Mouse (Mus musculus) lung, postnatal 0 days (tissue): Measurements from ENCODE around the gene Tmem38b. TPM values are rescaled to one million over a fixed set of nuclear protein-coding genes. Genes with fewer than 3 reads are reported as not detected.
A peak's percentile ranks its signal among the peaks of the same experiment; 100 is the strongest.

Experiments
- ATAC-seq: fragments of 200-750 bp; cut with Nextera tagmentation; 2 replicates; pipeline ENCODE4 v1.8.0; 2017; ENCODE audit warnings: moderate library complexity
- DNase-seq: peaks from one replicate; pipeline ENCODE4 v3.0.0-alpha.2; 2016; ENCODE audit warnings: low spot score
- H3K27ac ChIP-seq: fragments of 300-500 bp; sonication (generic); 2 replicates; pipeline ENCODE4 v1.5.1; 2014; ENCODE audit warnings: antibody characterized with exemption, mild to moderate bottlenecking, low read length, mixed read lengths
- H3K27me3 ChIP-seq: fragments of 300-500 bp; sonication (generic); replicated peaks from 2 replicates; pipeline ENCODE4 v1.6.1; 2014; ENCODE audit warnings: low read length, mixed read lengths; ENCODE audit not compliant: insufficient read depth
- H3K36me3 ChIP-seq: fragments of 300-500 bp; sonication (generic); 2 replicates; pipeline ENCODE4 v1.6.1; 2014; ENCODE audit warnings: low read length, mixed read lengths; ENCODE audit not compliant: insufficient read depth
- H3K4me1 ChIP-seq: fragments of 300-500 bp; sonication (generic); 2 replicates; pipeline ENCODE4 v1.6.1; 2014; ENCODE audit warnings: antibody characterized with exemption, low read depth, low read length, mixed read lengths; ENCODE audit not compliant: insufficient read depth
- H3K4me2 ChIP-seq: fragments of 300-500 bp; sonication (generic); replicated peaks from 2 replicates; pipeline ENCODE4 v1.6.1; 2014; ENCODE audit warnings: low read depth, mild to moderate bottlenecking, low read length, moderate library complexity, mixed read lengths
- H3K4me3 ChIP-seq: fragments of 300-500 bp; sonication (generic); 2 replicates; pipeline ENCODE4 v1.5.1; 2014; ENCODE audit warnings: low read depth, low read length
- H3K9ac ChIP-seq: fragments of 300-500 bp; sonication (generic); replicated peaks from 2 replicates; pipeline ENCODE4 v1.6.1; 2014; ENCODE audit warnings: low read depth, mild to moderate bottlenecking
- H3K9me3 ChIP-seq: fragments of 300-500 bp; sonication (generic); 2 replicates; pipeline ENCODE4 v1.6.1; 2016; ENCODE audit warnings: low read length, mixed read lengths
- CTCF ChIP-seq: IDR thresholded peaks from 2 replicates; pipeline ENCODE4 v1.5.1; 2016; ENCODE audit warnings: antibody characterized with exemption, mild to moderate bottlenecking
- EP300 ChIP-seq: IDR thresholded peaks from 2 replicates; pipeline ENCODE4 v1.6.1; 2016; ENCODE audit warnings: antibody characterized with exemption, mild to moderate bottlenecking, control low read depth
- WGBS: fragments of 180-500 bp; shearing (Covaris S2); extraction: QIAGEN DNeasy Blood & Tissue Kit; methylation state at CpG from one replicate; pipeline ENCODE4 v1.1.7; 2014; 5-methylcytosine and 5-hydroxymethylcytosine counted together
- polyA plus RNA-seq: library from polyadenylated mRNA; unstranded; fragments of >200 nt; fragmentation: Nextera tagmentation; extraction: Ambion mirVana; gene quantifications from 2 replicates; pipeline ENCODE4 v1.2.1, GENCODE M21; 2015

The Tmem38b gene
- polyA plus RNA-seq, 1 experiment from 2014 or later = 20.0 TPM

- ATAC-seq = no peak
- no peak overlapping the region for H3K27ac ChIP-seq
- no peak overlapping the region for H3K9ac ChIP-seq
- H3K9me3 ChIP-seq = no peaks in the 10 kb centered on the region
- no peak overlapping the region for H3K4me2 ChIP-seq
- H3K27me3 ChIP-seq = no peaks in the 10 kb centered on the region
- 87% methylated on average over 19 of the region's 19 CpGs for WGBS
- no peaks in the 10 kb centered on the region for H3K36me3 ChIP-seq
- TF ChIP-seq EP300 = no peak
- TF ChIP-seq CTCF = no peak
- H3K4me1 ChIP-seq = no peaks in the 10 kb centered on the region
- no peak for DNase-seq
- H3K4me3 ChIP-seq = no peak overlapping the region
Measured at GRCm38 (mm10) chr4:53864098-53864820, 38.4 kb downstream of the Tmem38b start.

- H3K27ac ChIP-seq = no peak overlapping the region
- no peak overlapping the region for H3K4me2 ChIP-seq
- H3K9me3 ChIP-seq = no peaks in the 10 kb centered on the region
- no peak overlapping the region for H3K9ac ChIP-seq
- no peak for DNase-seq
- no peaks in the 10 kb centered on the region for H3K27me3 ChIP-seq
- no peaks in the 10 kb centered on the region for H3K4me1 ChIP-seq
- ATAC-seq = no peak
- no peak overlapping the region for H3K4me3 ChIP-seq
- no peaks in the 10 kb centered on the region for H3K36me3 ChIP-seq
- TF ChIP-seq EP300 (no peak), CTCF (no peak)
Measured at GRCm38 (mm10) chr4:53866459-53866858, 40.6 kb downstream of the Tmem38b start.

- H3K9me3 ChIP-seq = no peaks in the 10 kb centered on the region
- H3K36me3 ChIP-seq = no peaks in the 10 kb centered on the region
- no peak for ATAC-seq
- TF ChIP-seq EP300 = no peak
- no peak for TF ChIP-seq CTCF
- H3K4me3 ChIP-seq = no peak overlapping the region
- no peaks in the 10 kb centered on the region for H3K4me1 ChIP-seq
- no peak for DNase-seq
- peak overlapping the region; percentile 38 for H3K4me2 ChIP-seq
- WGBS = 22% methylated on average over 24 of the region's 24 CpGs
- no peak overlapping the region for H3K9ac ChIP-seq
- no peaks in the 10 kb centered on the region for H3K27me3 ChIP-seq
- H3K27ac ChIP-seq = no peak overlapping the region
Measured at GRCm38 (mm10) chr4:53878542-53879417, 52.9 kb downstream of the Tmem38b start.

- Histone ChIP-seq H3K27me3 (no peaks in the 10 kb centered on the region), H3K9me3 (no peaks in the 10 kb centered on the region), H3K4me2 (no peak overlapping the region), H3K4me3 (no peak overlapping the region), H3K27ac (no peak overlapping the region), H3K9ac (no peak overlapping the region), H3K4me1 (no peaks in the 10 kb centered on the region; the same call in 1 of the 2 replicates), H3K36me3 (no peaks in the 10 kb centered on the region)
- no peak for ATAC-seq
- no peak for TF ChIP-seq EP300
- TF ChIP-seq CTCF = no peak
- 68% methylated on average over 17 of the region's 17 CpGs for WGBS
- DNase-seq = no peak
Measured at GRCm38 (mm10) chr4:53882921-53883682, 57.3 kb downstream of the Tmem38b start.

GRCm38 (mm10) chr4:53884351-53885245, 58.8 kb downstream of the Tmem38b start:
- TF ChIP-seq CTCF = peak; percentile 85
- no peak for TF ChIP-seq EP300
- Histone ChIP-seq H3K9me3 (no peaks in the 10 kb centered on the region), H3K36me3 (no peaks in the 10 kb centered on the region), H3K4me3 (no peak overlapping the region), H3K27me3 (no peaks in the 10 kb centered on the region), H3K4me2 (no peak overlapping the region), H3K4me1 (no peaks in the 10 kb centered on the region; the same call in 1 of the 2 replicates), H3K27ac (no peak overlapping the region), H3K9ac (no peak overlapping the region)
- DNase-seq (peak; percentile 53), ATAC-seq (no peak)
- 57% methylated on average over 14 of the region's 14 CpGs for WGBS
